Mouse (Mus musculus): ENCODE measurements around the gene Zfp420. TPM values are rescaled to one million over a fixed set of nuclear protein-coding genes. Genes with fewer than 3 reads are reported as not detected.
A peak's percentile ranks its signal among the peaks of the same experiment; 100 is the strongest.

Gene Zfp420
- total RNA-seq, 2 experiments from 2014 or later, result 4.3 to 8.2 TPM

- ATAC-seq (replicated peaks; ENCODE audit: poor library complexity, severe bottlenecking), result no peak
These were observed 33.0 kb downstream of the Zfp420 start for GRCm38 (mm10) chr7:29892756-29893155.

GRCm38 (mm10) chr7:29898351-29898750, 38.6 kb downstream of the Zfp420 start:
- no peak for ATAC-seq (replicated peaks; ENCODE audit: poor library complexity, severe bottlenecking)

GRCm38 (mm10) chr7:29904101-29904500, 44.3 kb downstream of the Zfp420 start:
- no peak for ATAC-seq (replicated peaks; ENCODE audit: poor library complexity, severe bottlenecking)

GRCm38 (mm10) chr7:29905966-29906681, 46.3 kb downstream of the Zfp420 start, which contains the start of gene Zfp27:
Gene Zfp27 (minus strand): TSS chr7:29906572.
- ATAC-seq (replicated peaks; ENCODE audit: poor library complexity, severe bottlenecking), result peak; percentile 83

GRCm38 (mm10) chr7:29906682-29907058, 46.9 kb downstream of the Zfp420 start:
- no peak for ATAC-seq (replicated peaks; ENCODE audit: poor library complexity, severe bottlenecking)

GRCm38 (mm10) chr7:29907206-29907605, 47.4 kb downstream of the Zfp420 start:
- no peak for ATAC-seq (replicated peaks; ENCODE audit: poor library complexity, severe bottlenecking)

- peak; percentile 74 for ATAC-seq (replicated peaks; ENCODE audit: poor library complexity, severe bottlenecking)
These were observed 48.6 kb downstream of the Zfp420 start, which contains the start of gene Zfp383 for GRCm38 (mm10) chr7:29908130-29908950. Gene Zfp383 (plus strand): TSS chr7:29908223.

- ATAC-seq (replicated peaks; ENCODE audit: poor library complexity, severe bottlenecking), result no peak
These were observed 50.5 kb downstream of the Zfp420 start for GRCm38 (mm10) chr7:29910252-29910651.

GRCm38 (mm10) chr7:29912172-29912571, 52.4 kb downstream of the Zfp420 start:
- ATAC-seq (replicated peaks; ENCODE audit: poor library complexity, severe bottlenecking), result no peak

- no peak for ATAC-seq (replicated peaks; ENCODE audit: poor library complexity, severe bottlenecking)
These were observed 57.7 kb downstream of the Zfp420 start for GRCm38 (mm10) chr7:29917371-29918061.

GRCm38 (mm10) chr7:29918062-29918453, 58.3 kb downstream of the Zfp420 start:
- no peak for ATAC-seq (replicated peaks; ENCODE audit: poor library complexity, severe bottlenecking)

GRCm38 (mm10) chr7:29921439-29922093, 61.8 kb downstream of the Zfp420 start:
- no peak for ATAC-seq (replicated peaks; ENCODE audit: poor library complexity, severe bottlenecking)

- no peak for ATAC-seq (replicated peaks; ENCODE audit: poor library complexity, severe bottlenecking)
These were observed 63.0 kb downstream of the Zfp420 start for GRCm38 (mm10) chr7:29922780-29923179.

Other genes starting within 250 kb of the Zfp420 start
- not detected in 2 replicates for gene Catsperg2, start 132.9 kb upstream of the Zfp420 start, total RNA-seq (2014; fragmentation: Nextera tagmentation)
- not detected in 2 replicates for gene Catsperg2, start 132.9 kb upstream of the Zfp420 start, total RNA-seq (2017)
- gene Zfp84, start 91.4 kb upstream of the Zfp420 start, total RNA-seq (2014; fragmentation: Nextera tagmentation), result 13.8 and 16.9 TPM in 2 replicates
- gene Zfp84, start 91.4 kb upstream of the Zfp420 start, total RNA-seq (2017), result 19.3 and 21.4 TPM in 2 replicates
- gene Zfp30, start 76.0 kb upstream of the Zfp420 start, total RNA-seq (2014; fragmentation: Nextera tagmentation), result 0.36 TPM in 1 of 2 replicates, not detected in the other
- gene Zfp30, start 76.0 kb upstream of the Zfp420 start, total RNA-seq (2017), result 0.69 and 0.93 TPM in 2 replicates
- gene Zfp790, start 43.9 kb upstream of the Zfp420 start, total RNA-seq (2014; fragmentation: Nextera tagmentation), result 8.0 and 8.5 TPM in 2 replicates
- 10.5 and 18.4 TPM in 2 replicates for gene Zfp790, start 43.9 kb upstream of the Zfp420 start, total RNA-seq (2017)
- gene Zfp940, start 6.3 kb upstream of the Zfp420 start, total RNA-seq (2014; fragmentation: Nextera tagmentation), result 5.3 and 6.6 TPM in 2 replicates
- 3.9 and 4.6 TPM in 2 replicates for gene Zfp940, start 6.3 kb upstream of the Zfp420 start, total RNA-seq (2017)
- 6.1 and 8.0 TPM in 2 replicates for gene Zfp27, start 46.6 kb downstream of the Zfp420 start, total RNA-seq (2014; fragmentation: Nextera tagmentation)
- 10.9 and 13.4 TPM in 2 replicates for gene Zfp27, start 46.6 kb downstream of the Zfp420 start, total RNA-seq (2017)
- gene Zfp383, start 48.2 kb downstream of the Zfp420 start, total RNA-seq (2014; fragmentation: Nextera tagmentation), result 3.7 TPM in 1 of 2 replicates, not detected in the other
- 0.31 and 2.8 TPM in 2 replicates for gene Zfp383, start 48.2 kb downstream of the Zfp420 start, total RNA-seq (2017)
- 10.7 and 12.4 TPM in 2 replicates for gene Zfp74, start 94.1 kb downstream of the Zfp420 start, total RNA-seq (2014; fragmentation: Nextera tagmentation)
- 6.9 and 9.3 TPM in 2 replicates for gene Zfp74, start 94.1 kb downstream of the Zfp420 start, total RNA-seq (2017)
- gene Zfp568, start 124.0 kb downstream of the Zfp420 start, total RNA-seq (2014; fragmentation: Nextera tagmentation), result 16.5 and 22.3 TPM in 2 replicates
- 50.3 and 51.3 TPM in 2 replicates for gene Zfp568, start 124.0 kb downstream of the Zfp420 start, total RNA-seq (2017)
- gene Zfp14, start 191.4 kb downstream of the Zfp420 start, total RNA-seq (2014; fragmentation: Nextera tagmentation), result 0.52 and 2.4 TPM in 2 replicates
- gene Zfp14, start 191.4 kb downstream of the Zfp420 start, total RNA-seq (2017), result 1.2 and 1.4 TPM in 2 replicates
- 7.0 and 9.2 TPM in 2 replicates for gene Zfp82, start 212.9 kb downstream of the Zfp420 start, total RNA-seq (2014; fragmentation: Nextera tagmentation)
- gene Zfp82, start 212.9 kb downstream of the Zfp420 start, total RNA-seq (2017), result 3.0 and 9.6 TPM in 2 replicates
- 2.8 TPM in 1 of 2 replicates, not detected in the other for gene Gm26920, start 230.4 kb downstream of the Zfp420 start, total RNA-seq (2014; fragmentation: Nextera tagmentation)
- not detected in 2 replicates for gene Gm26920, start 230.4 kb downstream of the Zfp420 start, total RNA-seq (2017)
- 7.6 and 15.7 TPM in 2 replicates for gene Zfp566, start 230.5 kb downstream of the Zfp420 start, total RNA-seq (2014; fragmentation: Nextera tagmentation)
- gene Zfp566, start 230.5 kb downstream of the Zfp420 start, total RNA-seq (2017), result 3.2 and 6.0 TPM in 2 replicates
- gene Zfp260, start 234.8 kb downstream of the Zfp420 start, total RNA-seq (2014; fragmentation: Nextera tagmentation), result 41.6 and 58.5 TPM in 2 replicates
- gene Zfp260, start 234.8 kb downstream of the Zfp420 start, total RNA-seq (2017), result 26.1 and 28.7 TPM in 2 replicates

Measured in granulocyte monocyte progenitor cell, adult 5-6 weeks (primary cell).